Comparison of ENCODE assay signal across 10 mouse cellular contexts in the genomic region with DNA sequence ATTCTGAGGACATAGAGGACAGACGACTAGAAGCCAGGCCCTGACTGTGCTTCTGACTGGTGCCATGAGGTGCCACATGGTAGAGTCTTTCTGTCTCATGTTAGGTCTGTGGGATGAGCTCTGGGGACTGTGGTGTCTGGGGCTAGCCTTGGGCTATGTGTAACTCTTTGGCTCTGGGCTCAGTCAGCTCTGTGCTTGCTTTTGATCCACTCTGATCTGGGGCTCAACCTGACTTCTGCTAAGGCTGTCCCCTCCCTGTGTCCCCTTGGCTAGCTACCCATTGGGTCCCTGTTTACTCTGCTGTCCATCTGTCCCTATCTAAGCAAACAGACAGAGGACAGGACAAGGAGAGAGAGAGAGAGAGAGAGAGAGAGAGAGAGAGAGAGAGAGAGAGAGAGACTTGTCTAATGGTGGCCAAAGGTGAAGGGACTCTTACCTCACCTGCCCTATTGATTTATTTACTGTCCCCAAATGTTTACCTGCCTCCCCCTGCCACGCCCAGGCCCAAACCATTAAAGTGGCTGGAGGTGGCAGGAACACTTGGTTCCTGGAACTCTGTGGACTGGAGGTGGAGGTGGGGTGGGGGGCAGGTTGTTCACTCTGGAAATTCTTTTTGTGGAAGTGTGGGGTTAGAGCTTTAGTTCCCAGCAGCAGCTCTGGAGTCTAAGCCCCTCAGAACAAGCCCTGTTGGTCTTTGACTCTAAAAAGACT.
"Had no signal": no experiment of that assay in that cellular context is flagged by ENCODE, and none has a peak within 500 bp of the region (broad histone marks: within the 10 kb centered on the region; RNA-seq: fewer than 3 reads in every experiment).

No protein-coding gene starts in this region.

- DNase-seq: kidney, adult 11 months; kidney, postnatal 10 days; kidney, postnatal 4 days; right cerebral cortex, postnatal 25 days; thymus, adult 2 months; thymus, postnatal 25 days had no signal

- H3K9ac ChIP-seq: hindbrain, embryonic 15.5 days; limb, embryonic 12.5 days; midbrain, embryonic 12.5 days had no signal

- H3K36me3 ChIP-seq: hindbrain, embryonic 15.5 days; limb, embryonic 12.5 days; midbrain, embryonic 12.5 days had no signal

- H3K4me3 ChIP-seq: hindbrain, embryonic 15.5 days; layer of hippocampus, adult 2 months; limb, embryonic 12.5 days; midbrain, embryonic 12.5 days had no signal

- H3K27ac ChIP-seq: hindbrain, embryonic 15.5 days; layer of hippocampus, adult 2 months; limb, embryonic 12.5 days; midbrain, embryonic 12.5 days had no signal

- H3K27me3 ChIP-seq: hindbrain, embryonic 15.5 days had no signal

- H3K4me2 ChIP-seq: hindbrain, embryonic 15.5 days; limb, embryonic 12.5 days; midbrain, embryonic 12.5 days had no signal

- H3K4me1 ChIP-seq: midbrain, embryonic 12.5 days had no signal

- H3K9me3 ChIP-seq: hindbrain, embryonic 15.5 days; limb, embryonic 12.5 days; midbrain, embryonic 12.5 days had no signal
